Mouse (Mus musculus) olfactory bulb, adult 2 months (tissue): Measurements from ENCODE around the gene Mapk8.

Experiments used
- CTCF ChIP-seq: fragments of 200-500 bp; IDR thresholded peaks from 2 replicates; pipeline ENCODE4 v1.5.1; 2012; ENCODE audit warnings: low read depth, mild to moderate bottlenecking, low read length, moderate library complexity; ENCODE audit not compliant: insufficient read depth
- POLR2A ChIP-seq: fragments of 200-500 bp; IDR thresholded peaks from 2 replicates; pipeline ENCODE4 v1.6.1; 2012; ENCODE audit warnings: mild to moderate bottlenecking, low read depth, low read length, moderate library complexity; ENCODE audit not compliant: insufficient read depth

- TF ChIP-seq CTCF (no peak), POLR2A (no peak)
Observed at GRCm38 (mm10) chr14:33474461-33474860, 27.5 kb upstream of the Mapk8 start.
